Mouse (Mus musculus) embryonic facial prominence, embryonic 10.5 days (tissue): ENCODE results near the gene Col13a1. TPM values are rescaled to one million over a fixed set of nuclear protein-coding genes. Genes with fewer than 3 reads are reported as not detected.

Source experiments
- DNase-seq: peaks from one replicate; pipeline ENCODE4 v3.0.0-alpha.2; 2017; ENCODE audit warnings: low spot score
- H3K27ac ChIP-seq: fragments of 300-500 bp; sonication (generic); replicated peaks from 2 replicates; pipeline ENCODE4 v1.5.1; 2016; ENCODE audit warnings: mild to moderate bottlenecking
- H3K27me3 ChIP-seq: fragments of 300-500 bp; sonication (generic); replicated peaks from 2 replicates; pipeline ENCODE4 v1.6.1; 2016; ENCODE audit warnings: low read depth, mild to moderate bottlenecking; ENCODE audit not compliant: poor library complexity, severe bottlenecking
- H3K36me3 ChIP-seq: fragments of 300-500 bp; sonication (generic); replicated peaks from 2 replicates; pipeline ENCODE4 v1.6.1; 2016; ENCODE audit warnings: mild to moderate bottlenecking, moderate library complexity
- H3K4me1 ChIP-seq: fragments of 300-500 bp; sonication (generic); 2 replicates; pipeline ENCODE4 v1.6.1; 2016
- H3K4me3 ChIP-seq: fragments of 300-500 bp; sonication (generic); 2 replicates; pipeline ENCODE4 v1.5.1; 2016; ENCODE audit warnings: mild to moderate bottlenecking, moderate library complexity
- H3K9me3 ChIP-seq: fragments of 300-500 bp; sonication (generic); 2 replicates; pipeline ENCODE4 v1.6.1; 2016; ENCODE audit warnings: mild to moderate bottlenecking
- WGBS: fragments of 180-500 bp; shearing (Covaris S2); methylation state at CpG from one replicate; pipeline ENCODE4 v1.1.7; 2016; 5-methylcytosine and 5-hydroxymethylcytosine counted together
- polyA plus RNA-seq: library from polyadenylated mRNA; unstranded; fragments of >200 nt; fragmentation: Nextera tagmentation; extraction: Ambion mirVana; gene quantifications from 2 replicates; pipeline ENCODE4 v1.2.1, GENCODE M21; 2016

Gene Col13a1
- polyA plus RNA-seq, 1 experiment from 2014 or later, result 6.1 TPM

GRCm38 (mm10) chr10:61920655-61921365 lies 58.1 kb downstream of the Col13a1 start:
- 34% methylated on average over 11 of the region's 11 CpGs for whole genome bisulfite sequencing
- H3K27ac ChIP-seq, result peak overlapping the region; percentile 81
- H3K36me3 ChIP-seq, result peaks cover 17% of the 10 kb centered on the region
- peak overlapping the region; percentile 30; the same call in 1 of the 2 replicates for H3K4me3 ChIP-seq
- H3K27me3 ChIP-seq, result no peaks in the 10 kb centered on the region
- DNase-seq, result peak; percentile 69
- H3K4me1 ChIP-seq, result peaks cover 41% of the 10 kb centered on the region
- H3K9me3 ChIP-seq, result peaks cover 11% of the 10 kb centered on the region; the same call in 1 of the 2 replicates

- Histone ChIP-seq H3K9me3 (peaks cover 19% of the 10 kb centered on the region; the same call in 1 of the 2 replicates), H3K27me3 (no peaks in the 10 kb centered on the region), H3K4me1 (peaks cover 41% of the 10 kb centered on the region), H3K27ac (peak overlapping the region; percentile 81), H3K4me3 (peak overlapping the region; percentile 30; the same call in 1 of the 2 replicates), H3K36me3 (peaks cover 21% of the 10 kb centered on the region)
- WGBS, result 29% methylated on average over 13 of the region's 13 CpGs
- DNase-seq, result peak; percentile 60
Measured at GRCm38 (mm10) chr10:61919924-61920654, 58.8 kb downstream of the Col13a1 start.

- Histone ChIP-seq H3K4me1 (peaks cover 41% of the 10 kb centered on the region), H3K27me3 (no peaks in the 10 kb centered on the region), H3K9me3 (peaks cover 22% of the 10 kb centered on the region; the same call in 1 of the 2 replicates), H3K4me3 (no peak overlapping the region), H3K27ac (peak overlapping the region; percentile 81), H3K36me3 (peaks cover 21% of the 10 kb centered on the region)
- 82% methylated on average over 4 of the region's 4 CpGs for WGBS
- DNase-seq, result no peak
Measured at GRCm38 (mm10) chr10:61919496-61919895, 59.4 kb downstream of the Col13a1 start.

- DNase-seq, result no peak
- Histone ChIP-seq H3K36me3 (peaks cover 21% of the 10 kb centered on the region), H3K4me3 (no peak overlapping the region), H3K27ac (no peak overlapping the region), H3K4me1 (peaks cover 31% of the 10 kb centered on the region), H3K9me3 (peaks cover 22% of the 10 kb centered on the region; the same call in 1 of the 2 replicates), H3K27me3 (no peaks in the 10 kb centered on the region)
- WGBS, result 96% methylated on average over 12 of the region's 12 CpGs
Measured at GRCm38 (mm10) chr10:61917066-61917465, 61.8 kb downstream of the Col13a1 start.

- Histone ChIP-seq H3K27me3 (no peaks in the 10 kb centered on the region), H3K9me3 (peaks cover 19% of the 10 kb centered on the region; the same call in 1 of the 2 replicates), H3K4me1 (peaks cover 15% of the 10 kb centered on the region), H3K27ac (no peak overlapping the region), H3K4me3 (no peak overlapping the region), H3K36me3 (peaks cover 16% of the 10 kb centered on the region)
- 44% methylated on average over 4 of the region's 4 CpGs for WGBS
- DNase-seq, result no peak
Measured at GRCm38 (mm10) chr10:61911770-61912169, 67.1 kb downstream of the Col13a1 start.

GRCm38 (mm10) chr10:61909004-61909403 lies 69.9 kb downstream of the Col13a1 start:
- Histone ChIP-seq H3K36me3 (peaks cover 12% of the 10 kb centered on the region), H3K4me3 (no peak overlapping the region), H3K4me1 (peaks cover 35% of the 10 kb centered on the region), H3K27ac (no peak overlapping the region), H3K9me3 (peaks cover 8% of the 10 kb centered on the region; the same call in 1 of the 2 replicates), H3K27me3 (no peaks in the 10 kb centered on the region)
- DNase-seq, result no peak
- WGBS, result 80% methylated on average over 3 of the region's 3 CpGs

- H3K27ac ChIP-seq, result peak overlapping the region; percentile 60
- 29% methylated on average over 5 of the region's 5 CpGs for WGBS
- H3K4me1 ChIP-seq, result peaks cover 40% of the 10 kb centered on the region
- DNase-seq, result peak; percentile 59
- H3K9me3 ChIP-seq, result peaks cover 8% of the 10 kb centered on the region; the same call in 1 of the 2 replicates
- peaks cover 12% of the 10 kb centered on the region for H3K36me3 ChIP-seq
- H3K27me3 ChIP-seq, result 0 out of 2 replicates have a peak, but pooled peaks cover 3% of the 10 kb centered on the region
- no peak overlapping the region for H3K4me3 ChIP-seq
Measured at GRCm38 (mm10) chr10:61906226-61906625, 72.7 kb downstream of the Col13a1 start.

GRCm38 (mm10) chr10:61905308-61905707 lies 73.6 kb downstream of the Col13a1 start:
- WGBS, result 53% methylated on average over 8 of the region's 8 CpGs
- H3K27me3 ChIP-seq, result 0 out of 2 replicates have a peak, but pooled peaks cover 3% of the 10 kb centered on the region
- H3K4me1 ChIP-seq, result peaks cover 40% of the 10 kb centered on the region
- DNase-seq, result no peak
- no peak overlapping the region for H3K4me3 ChIP-seq
- H3K9me3 ChIP-seq, result peaks cover 8% of the 10 kb centered on the region; the same call in 1 of the 2 replicates
- peaks cover 12% of the 10 kb centered on the region for H3K36me3 ChIP-seq
- H3K27ac ChIP-seq, result 0 out of 2 replicates have a peak overlapping the region, but pooled peaks have one; percentile 60

- H3K36me3 ChIP-seq, result no peaks in the 10 kb centered on the region
- H3K4me1 ChIP-seq, result peaks cover 11% of the 10 kb centered on the region
- no peak overlapping the region for H3K4me3 ChIP-seq
- 86% methylated on average over 6 of the region's 6 CpGs for WGBS
- 0 out of 2 replicates have a peak, but pooled peaks cover 2% of the 10 kb centered on the region for H3K27me3 ChIP-seq
- H3K9me3 ChIP-seq, result no peaks in the 10 kb centered on the region
- DNase-seq, result no peak
- no peak overlapping the region for H3K27ac ChIP-seq
Measured at GRCm38 (mm10) chr10:61898116-61898515, 80.8 kb downstream of the Col13a1 start.

- no peak for DNase-seq
- no peaks in the 10 kb centered on the region for H3K36me3 ChIP-seq
- no peaks in the 10 kb centered on the region for H3K9me3 ChIP-seq
- WGBS, result 85% methylated on average over 5 of the region's 5 CpGs
- no peaks in the 10 kb centered on the region for H3K27me3 ChIP-seq
- peaks cover 24% of the 10 kb centered on the region for H3K4me1 ChIP-seq
- H3K27ac ChIP-seq, result no peak overlapping the region
- H3K4me3 ChIP-seq, result no peak overlapping the region
Measured at GRCm38 (mm10) chr10:61894564-61894963, 84.3 kb downstream of the Col13a1 start.

- peaks cover 57% of the 10 kb centered on the region for H3K4me1 ChIP-seq
Measured at GRCm38 (mm10) chr10:61891138-61891537, 87.8 kb downstream of the Col13a1 start.

GRCm38 (mm10) chr10:61890294-61890693 lies 88.6 kb downstream of the Col13a1 start:
- Histone ChIP-seq H3K27me3 (no peaks in the 10 kb centered on the region), H3K27ac (no peak overlapping the region)

More at GRCm38 (mm10) chr10:61891138-61891537, 87.8 kb downstream of the Col13a1 start:
- H3K36me3 ChIP-seq, result no peaks in the 10 kb centered on the region
- DNase-seq, result no peak
- no peaks in the 10 kb centered on the region for H3K9me3 ChIP-seq
- no peaks in the 10 kb centered on the region for H3K27me3 ChIP-seq
- no peak overlapping the region for H3K4me3 ChIP-seq
- 0 out of 2 replicates have a peak overlapping the region, but pooled peaks have one; percentile 20 for H3K27ac ChIP-seq
- 60% methylated on average over 9 of the region's 9 CpGs for WGBS

More at GRCm38 (mm10) chr10:61890294-61890693, 88.6 kb downstream of the Col13a1 start:
- 89% methylated on average over 10 of the region's 10 CpGs for WGBS
- DNase-seq, result no peak
- Histone ChIP-seq H3K9me3 (no peaks in the 10 kb centered on the region), H3K4me1 (peaks cover 66% of the 10 kb centered on the region), H3K36me3 (no peaks in the 10 kb centered on the region), H3K4me3 (no peak overlapping the region)
